Mouse (Mus musculus) lung, postnatal 0 days (tissue): ENCODE results near the gene 2900026A02Rik. TPM values are rescaled to one million over a fixed set of nuclear protein-coding genes. Genes with fewer than 3 reads are reported as not detected.

Source experiments
- ATAC-seq: fragments of 200-750 bp; cut with Nextera tagmentation; 2 replicates; pipeline ENCODE4 v1.8.0; 2017; ENCODE audit warnings: moderate library complexity
- DNase-seq: peaks from one replicate; pipeline ENCODE4 v3.0.0-alpha.2; 2016; ENCODE audit warnings: low spot score
- H3K27ac ChIP-seq: fragments of 300-500 bp; sonication (generic); 2 replicates; pipeline ENCODE4 v1.5.1; 2014; ENCODE audit warnings: antibody characterized with exemption, mild to moderate bottlenecking, low read length, mixed read lengths
- H3K27me3 ChIP-seq: fragments of 300-500 bp; sonication (generic); replicated peaks from 2 replicates; pipeline ENCODE4 v1.6.1; 2014; ENCODE audit warnings: low read length, mixed read lengths; ENCODE audit not compliant: insufficient read depth
- H3K36me3 ChIP-seq: fragments of 300-500 bp; sonication (generic); 2 replicates; pipeline ENCODE4 v1.6.1; 2014; ENCODE audit warnings: low read length, mixed read lengths; ENCODE audit not compliant: insufficient read depth
- H3K4me1 ChIP-seq: fragments of 300-500 bp; sonication (generic); 2 replicates; pipeline ENCODE4 v1.6.1; 2014; ENCODE audit warnings: antibody characterized with exemption, low read depth, low read length, mixed read lengths; ENCODE audit not compliant: insufficient read depth
- H3K4me2 ChIP-seq: fragments of 300-500 bp; sonication (generic); replicated peaks from 2 replicates; pipeline ENCODE4 v1.6.1; 2014; ENCODE audit warnings: low read depth, mild to moderate bottlenecking, low read length, moderate library complexity, mixed read lengths
- H3K4me3 ChIP-seq: fragments of 300-500 bp; sonication (generic); 2 replicates; pipeline ENCODE4 v1.5.1; 2014; ENCODE audit warnings: low read depth, low read length
- H3K9ac ChIP-seq: fragments of 300-500 bp; sonication (generic); replicated peaks from 2 replicates; pipeline ENCODE4 v1.6.1; 2014; ENCODE audit warnings: low read depth, mild to moderate bottlenecking
- H3K9me3 ChIP-seq: fragments of 300-500 bp; sonication (generic); 2 replicates; pipeline ENCODE4 v1.6.1; 2016; ENCODE audit warnings: low read length, mixed read lengths
- CTCF ChIP-seq: IDR thresholded peaks from 2 replicates; pipeline ENCODE4 v1.5.1; 2016; ENCODE audit warnings: antibody characterized with exemption, mild to moderate bottlenecking
- EP300 ChIP-seq: IDR thresholded peaks from 2 replicates; pipeline ENCODE4 v1.6.1; 2016; ENCODE audit warnings: antibody characterized with exemption, mild to moderate bottlenecking, control low read depth
- WGBS: fragments of 180-500 bp; shearing (Covaris S2); extraction: QIAGEN DNeasy Blood & Tissue Kit; methylation state at CpG from one replicate; pipeline ENCODE4 v1.1.7; 2014; 5-methylcytosine and 5-hydroxymethylcytosine counted together
- polyA plus RNA-seq: library from polyadenylated mRNA; unstranded; fragments of >200 nt; fragmentation: Nextera tagmentation; extraction: Ambion mirVana; gene quantifications from 2 replicates; pipeline ENCODE4 v1.2.1, GENCODE M21; 2015

The 2900026A02Rik gene
- polyA plus RNA-seq, 1 experiment from 2014 or later = 6.3 TPM

DNA sequence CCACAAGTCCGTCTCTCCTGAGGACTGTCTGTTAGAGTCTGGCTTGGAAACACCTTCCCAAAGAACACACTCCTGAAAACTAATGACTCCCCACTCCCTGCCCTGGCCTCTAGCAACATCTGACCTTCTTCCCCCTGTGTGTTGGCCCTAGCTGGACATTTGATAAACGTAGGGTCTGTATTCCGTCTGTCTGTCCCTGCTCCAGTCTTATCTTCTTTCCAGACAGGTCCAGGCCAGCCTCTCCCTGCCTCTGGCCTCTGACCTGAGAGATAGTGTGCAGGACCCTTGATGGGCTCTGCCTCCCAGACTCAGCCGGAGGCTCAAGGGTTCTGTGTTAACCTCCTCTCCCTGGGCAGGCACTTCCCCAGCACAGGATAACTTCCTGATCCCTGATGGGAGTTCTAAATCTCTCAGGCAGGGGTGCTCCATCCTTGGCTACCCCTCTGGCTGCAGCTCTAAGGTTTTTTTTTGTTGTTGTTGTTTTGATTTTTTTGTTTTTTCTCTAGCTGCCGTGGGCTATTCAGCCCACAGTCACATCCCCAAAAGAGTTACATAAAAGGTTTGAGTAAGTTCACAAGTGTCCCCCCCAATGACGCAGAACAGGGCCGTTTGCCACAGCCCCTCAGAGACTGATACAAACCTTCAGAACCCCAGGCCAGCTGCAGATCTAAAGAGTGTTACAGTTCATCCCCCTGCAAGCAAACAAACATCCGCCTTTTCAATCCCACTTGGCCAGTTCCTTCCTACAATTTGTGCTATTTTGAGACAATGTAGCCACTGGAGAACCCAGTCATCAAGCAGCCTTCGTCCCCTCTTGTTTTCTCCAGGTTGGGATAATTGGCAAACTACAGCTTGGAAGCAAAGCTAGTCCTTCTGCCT lies 23.9 kb downstream of the 2900026A02Rik start:
- TF ChIP-seq CTCF = no peak
- TF ChIP-seq EP300 = 0 out of 2 replicates have a peak, but pooled peaks have one; percentile 30

GRCm38 (mm10) chr5:113195907-113196306 lies 25.1 kb downstream of the 2900026A02Rik start:
- no peak overlapping the region for H3K4me3 ChIP-seq
- H3K27me3 ChIP-seq = no peaks in the 10 kb centered on the region
- no peaks in the 10 kb centered on the region for H3K9me3 ChIP-seq
- no peaks in the 10 kb centered on the region; the same call in 1 of the 2 replicates for H3K4me1 ChIP-seq
- no peak overlapping the region for H3K4me2 ChIP-seq
- no peak for ATAC-seq
- 89% methylated on average over 6 of the region's 6 CpGs for WGBS
- DNase-seq = no peak
- H3K9ac ChIP-seq = no peak overlapping the region
- H3K27ac ChIP-seq = no peak overlapping the region
- H3K36me3 ChIP-seq = no peaks in the 10 kb centered on the region
- TF ChIP-seq EP300 (no peak), CTCF (no peak)

More for the DNA sequence above, 23.9 kb downstream of the 2900026A02Rik start:
- Histone ChIP-seq H3K27ac (peak overlapping the region; percentile 68), H3K36me3 (no peaks in the 10 kb centered on the region), H3K27me3 (no peaks in the 10 kb centered on the region), H3K4me1 (no peaks in the 10 kb centered on the region; the same call in 1 of the 2 replicates), H3K9me3 (no peaks in the 10 kb centered on the region), H3K4me3 (no peak overlapping the region), H3K9ac (no peak overlapping the region), H3K4me2 (no peak overlapping the region)
- DNase-seq (no peak), ATAC-seq (peak; percentile 47)
- WGBS = 39% methylated on average over 9 of the region's 9 CpGs

DNA sequence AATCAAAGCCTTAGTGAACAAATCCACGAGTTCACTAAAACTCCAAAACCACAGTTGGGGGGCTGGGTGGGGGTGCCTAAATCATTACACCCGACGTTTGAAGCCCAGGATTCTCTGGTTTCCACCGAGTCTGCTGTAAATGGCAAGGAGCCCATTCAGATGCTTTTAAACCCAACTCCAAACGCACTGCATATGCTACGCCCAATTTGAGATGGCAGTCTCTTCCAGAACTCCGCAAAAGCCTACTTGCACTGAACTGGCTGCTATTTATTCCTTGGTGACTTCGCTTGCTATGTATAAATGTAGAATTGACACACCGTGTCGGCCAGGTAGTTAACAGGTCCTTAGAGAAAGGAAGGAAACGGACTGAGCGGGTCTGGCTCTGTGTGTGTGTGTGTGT lies 25.6 kb downstream of the 2900026A02Rik start:
- no peaks in the 10 kb centered on the region for H3K36me3 ChIP-seq
- no peak overlapping the region for H3K4me2 ChIP-seq
- TF ChIP-seq CTCF = no peak
- no peak for TF ChIP-seq EP300
- no peak overlapping the region for H3K9ac ChIP-seq
- no peak overlapping the region for H3K27ac ChIP-seq
- ATAC-seq = no peak
- WGBS = 69% methylated on average over 12 of the region's 12 CpGs
- no peak for DNase-seq
- H3K9me3 ChIP-seq = no peaks in the 10 kb centered on the region
- no peaks in the 10 kb centered on the region for H3K27me3 ChIP-seq
- no peaks in the 10 kb centered on the region; the same call in 1 of the 2 replicates for H3K4me1 ChIP-seq
- H3K4me3 ChIP-seq = no peak overlapping the region

DNA sequence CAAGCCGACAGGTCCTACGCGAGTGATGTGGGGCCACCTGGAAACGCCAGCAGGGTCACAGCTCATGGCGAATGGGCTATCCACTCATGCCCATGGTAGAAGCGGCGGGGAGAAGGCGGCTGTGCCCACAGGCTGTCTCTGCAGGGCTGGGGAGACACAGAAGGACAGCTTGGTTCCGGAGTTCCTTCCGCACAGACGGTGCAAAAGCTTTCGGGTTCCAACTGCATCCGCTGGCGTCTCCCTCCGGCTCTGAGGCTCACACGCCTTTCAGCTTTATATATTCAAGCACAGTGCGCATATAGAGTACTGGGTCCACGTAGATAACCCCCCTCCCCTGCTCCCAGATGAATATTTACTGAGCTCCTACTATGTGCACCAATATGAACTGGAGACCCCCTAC lies 27.3 kb downstream of the 2900026A02Rik start:
- Histone ChIP-seq H3K27ac (no peak overlapping the region), H3K4me3 (no peak overlapping the region), H3K36me3 (no peaks in the 10 kb centered on the region), H3K9ac (no peak overlapping the region), H3K4me2 (no peak overlapping the region), H3K9me3 (no peaks in the 10 kb centered on the region), H3K27me3 (no peaks in the 10 kb centered on the region), H3K4me1 (no peaks in the 10 kb centered on the region; the same call in 1 of the 2 replicates)
- ATAC-seq (no peak), DNase-seq (no peak)
- TF ChIP-seq EP300 (no peak), CTCF (no peak)
- 88% methylated on average over 18 of the region's 18 CpGs for WGBS

DNA sequence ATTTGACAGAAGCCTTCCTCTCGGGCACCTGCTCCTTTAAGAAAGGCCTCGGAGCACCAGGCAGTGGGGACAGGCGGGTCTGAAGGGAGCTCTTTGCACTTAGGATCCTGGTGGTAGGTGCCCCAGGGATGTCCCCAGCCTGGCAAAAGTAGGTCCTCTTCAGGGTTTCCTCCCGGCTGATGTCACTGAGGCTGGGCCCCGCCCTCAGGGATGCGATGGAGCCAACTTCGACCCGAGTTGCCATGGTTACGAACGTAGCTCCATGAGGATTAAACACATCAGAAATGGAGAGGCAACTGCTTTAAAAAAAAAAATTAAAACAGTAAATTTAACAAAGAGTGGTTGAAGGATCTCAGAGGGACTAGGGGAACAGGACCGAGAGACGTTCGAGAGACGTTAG lies 29.1 kb downstream of the 2900026A02Rik start:
- no peak for ATAC-seq

DNA sequence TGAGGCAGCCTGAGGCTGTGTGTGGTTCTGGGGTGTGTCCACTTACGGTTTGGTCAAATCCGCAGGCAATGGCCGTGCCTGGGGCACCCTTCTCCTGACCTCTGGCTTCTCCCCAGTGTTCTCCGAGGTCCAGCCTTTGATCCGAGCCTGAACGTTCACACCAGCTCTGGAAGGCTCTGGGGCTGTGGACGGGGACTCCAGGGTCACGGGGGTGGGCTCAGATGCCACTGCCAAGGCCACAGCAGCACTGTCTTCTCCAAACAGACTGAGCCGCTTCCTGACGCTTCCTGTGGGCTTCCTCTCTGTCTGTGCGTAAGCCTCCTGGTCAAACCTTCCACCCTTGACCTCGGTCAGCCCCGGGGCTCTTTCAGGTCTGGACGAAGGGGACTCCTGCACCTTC lies 30.5 kb downstream of the 2900026A02Rik start:
- Histone ChIP-seq H3K27me3 (no peaks in the 10 kb centered on the region), H3K36me3 (no peaks in the 10 kb centered on the region), H3K4me1 (no peaks in the 10 kb centered on the region; the same call in 1 of the 2 replicates), H3K4me3 (no peak overlapping the region), H3K4me2 (no peak overlapping the region), H3K27ac (no peak overlapping the region), H3K9ac (no peak overlapping the region), H3K9me3 (no peaks in the 10 kb centered on the region)
- WGBS = 57% methylated on average over 14 of the region's 14 CpGs
- DNase-seq (no peak), ATAC-seq (peak; percentile 43)
- TF ChIP-seq CTCF = no peak
- no peak for TF ChIP-seq EP300

More for the DNA sequence above, 29.1 kb downstream of the 2900026A02Rik start:
- H3K4me3 ChIP-seq = no peak overlapping the region
- no peak overlapping the region for H3K27ac ChIP-seq
- DNase-seq = no peak
- 79% methylated on average over 14 of the region's 14 CpGs for WGBS
- no peaks in the 10 kb centered on the region; the same call in 1 of the 2 replicates for H3K4me1 ChIP-seq
- TF ChIP-seq CTCF (no peak), EP300 (no peak)
- H3K27me3 ChIP-seq = no peaks in the 10 kb centered on the region
- no peaks in the 10 kb centered on the region for H3K9me3 ChIP-seq
- no peak overlapping the region for H3K9ac ChIP-seq
- H3K4me2 ChIP-seq = no peak overlapping the region
- H3K36me3 ChIP-seq = no peaks in the 10 kb centered on the region
